Mouse (Mus musculus) testis, adult 2 months (tissue): ENCODE measurements around the gene Tsks.

Experiments used
- CTCF ChIP-seq: fragments of 200-500 bp; IDR thresholded peaks from 2 replicates; pipeline ENCODE4 v1.5.1; 2012; ENCODE audit warnings: low read depth, mild to moderate bottlenecking, inconsistent platforms, low read length, moderate library complexity; ENCODE audit not compliant: control insufficient read depth, insufficient read depth, insufficient replicate concordance
- POLR2A ChIP-seq: fragments of 200-500 bp; IDR thresholded peaks from 2 replicates; pipeline ENCODE4 v1.6.1; 2012; ENCODE audit warnings: low read depth, mild to moderate bottlenecking, inconsistent platforms, low read length, moderate library complexity; ENCODE audit not compliant: control insufficient read depth

DNA sequence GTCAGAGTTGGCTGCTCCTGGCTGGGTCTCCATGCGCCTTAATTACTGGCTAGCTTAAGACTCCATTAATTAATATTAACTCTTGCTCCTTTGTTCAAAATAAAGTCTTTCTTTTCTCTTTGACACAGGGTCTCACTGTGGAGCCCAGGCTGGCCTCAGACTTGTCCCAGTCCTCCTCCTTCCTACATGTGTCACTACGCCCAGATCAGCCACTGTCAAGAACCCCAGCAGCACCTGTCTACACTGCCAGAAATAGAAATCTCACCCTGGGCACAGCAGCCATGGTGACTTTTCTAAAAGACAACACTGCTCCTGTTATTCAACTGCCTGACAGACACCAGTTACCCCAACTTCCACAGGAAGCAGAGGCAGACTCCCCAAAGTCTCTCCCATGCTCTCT, 28.6 kb upstream of the Tsks start:
- TF ChIP-seq POLR2A (no peak), CTCF (no peak)
